Mouse (Mus musculus): ENCODE results near the gene Plaur.
"Not testable (repeated sequence)": the region's sequence is repeated elsewhere in the genome, so short reads cannot be mapped to it uniquely, and the experiment has no call there.

Gene Plaur

GRCm38 (mm10) chr7:24517077-24517476 is 54.8 kb downstream of the Plaur start:
- DNase-seq = no peak

DNA sequence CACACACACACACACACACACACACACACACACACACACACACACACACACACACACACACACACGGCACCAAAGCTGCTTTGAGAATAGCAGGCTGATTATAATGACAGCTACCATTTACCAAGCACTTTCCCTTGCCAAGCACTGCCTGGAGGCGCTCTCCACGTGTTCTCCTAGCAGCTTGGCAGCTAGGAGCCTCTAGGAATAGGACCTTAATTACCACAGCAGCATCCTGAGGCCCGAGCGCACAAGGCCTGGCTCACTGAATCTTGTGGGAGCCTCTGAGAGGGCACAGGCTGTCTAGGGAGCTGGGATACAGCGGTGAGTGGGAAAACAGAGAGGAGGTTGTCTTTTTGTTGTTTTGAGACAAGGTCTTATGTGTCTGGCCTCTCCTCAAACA is 55.4 kb downstream of the Plaur start:
- no peak for DNase-seq

DNA sequence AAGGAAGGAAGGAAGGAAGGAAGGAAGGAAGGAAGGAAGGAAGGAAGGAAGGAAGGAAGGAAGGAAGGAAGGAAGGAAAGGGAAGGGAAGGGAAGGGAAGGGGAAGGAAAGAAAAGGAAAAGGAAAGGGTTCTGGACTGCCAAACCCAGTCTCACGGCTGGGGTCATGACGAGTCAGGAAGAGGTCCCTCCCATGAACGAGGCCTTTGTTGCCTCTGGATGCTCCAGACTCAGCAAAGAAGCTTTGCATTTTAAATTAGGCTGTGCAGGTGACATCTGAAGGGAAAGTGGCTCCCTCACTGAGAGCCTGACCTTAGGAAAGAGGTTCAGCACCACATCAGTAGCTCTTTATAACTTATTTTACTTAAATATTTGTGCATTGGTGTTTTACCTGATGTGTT is 56.8 kb downstream of the Plaur start:
- DNase-seq = no peak

DNA sequence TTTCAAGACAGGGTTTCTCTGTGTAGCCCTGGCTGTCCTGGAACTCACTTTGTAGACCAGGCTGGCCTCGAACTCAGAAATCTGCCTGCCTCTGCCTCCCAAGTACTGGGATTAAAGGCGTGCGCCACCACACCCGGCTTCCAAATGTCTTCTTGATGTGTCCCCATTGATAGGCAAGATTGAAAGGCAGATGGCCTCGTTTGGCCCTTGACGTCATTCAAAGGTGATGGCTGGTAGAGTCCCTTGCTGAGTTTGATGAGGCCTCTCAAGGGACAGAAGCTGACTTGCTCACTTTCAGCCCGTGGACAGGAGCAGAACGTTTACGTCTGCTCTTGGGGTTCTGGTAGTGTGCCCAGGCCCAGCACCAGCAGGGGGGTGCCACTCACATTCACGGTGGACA is 57.8 kb downstream of the Plaur start:
- not testable (repeated sequence) for DNase-seq

DNA sequence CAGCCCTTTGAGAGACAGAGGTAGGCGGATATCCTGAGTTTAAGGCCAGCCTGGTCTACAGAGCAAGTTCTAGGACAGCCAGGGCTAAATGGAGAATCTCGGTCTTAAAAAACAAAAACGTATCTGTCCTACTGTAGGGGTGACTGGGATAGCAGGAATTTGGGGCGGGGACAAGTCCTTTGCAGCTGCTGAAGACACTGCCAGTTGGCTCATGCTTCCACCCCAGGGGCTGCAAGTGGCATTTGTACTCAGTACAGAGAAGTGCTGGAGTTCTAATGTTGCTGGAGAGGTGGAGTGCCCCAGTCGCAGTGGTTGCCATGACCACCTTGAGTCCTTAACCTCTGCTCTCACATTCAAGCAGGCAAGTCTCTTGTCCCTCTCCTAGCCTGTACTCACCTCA is 60.5 kb downstream of the Plaur start:
- DNase-seq = no peak

DNA sequence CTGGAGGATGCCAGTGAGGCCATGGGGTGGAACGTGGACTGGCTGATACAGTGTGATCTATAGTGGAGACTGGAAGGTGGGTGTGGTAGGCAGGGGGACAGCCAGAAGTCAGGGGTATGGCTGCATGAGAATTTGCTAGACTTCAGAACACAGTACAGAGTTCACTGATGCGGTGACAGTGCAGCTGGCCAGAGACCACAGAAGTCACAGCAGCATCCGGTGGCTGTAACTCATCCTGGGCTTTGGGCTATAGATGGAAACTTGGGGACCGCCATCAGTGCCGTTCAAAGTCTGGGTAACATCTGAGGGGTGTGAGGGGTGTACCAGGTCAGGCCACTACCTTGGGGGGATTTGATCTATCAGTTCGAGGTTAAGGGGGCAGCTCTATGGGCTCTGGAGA is 61.4 kb downstream of the Plaur start:
- DNase-seq = no peak

GRCm38 (mm10) chr7:24524978-24525377 is 62.7 kb downstream of the Plaur start:
- DNase-seq = no peak

Measured in thymus, postnatal 4 days (tissue).